Mouse (Mus musculus) bone marrow, adult 2 months (tissue): Measurements from ENCODE around the gene Gm11634. TPM values are rescaled to one million over a fixed set of nuclear protein-coding genes. Genes with fewer than 3 reads are reported as not detected.
"Not testable (repeated sequence)": the region's sequence is repeated elsewhere in the genome, so short reads cannot be mapped to it uniquely, and the experiment has no call there.

Experiments used
- H3K27ac ChIP-seq: fragments of 200-500 bp; 2 replicates; pipeline ENCODE4 v1.5.1; 2012; ENCODE audit warnings: low read depth, mild to moderate bottlenecking, control low read depth, inconsistent platforms, low read length; ENCODE audit not compliant: control insufficient read depth, poor library complexity, insufficient read depth
- H3K4me1 ChIP-seq: fragments of 200-500 bp; 2 replicates; pipeline ENCODE4 v1.6.1; 2011; ENCODE audit warnings: low read length; ENCODE audit not compliant: control insufficient read depth, insufficient read depth
- H3K4me3 ChIP-seq: fragments of 200-500 bp; replicated peaks from 2 replicates; pipeline ENCODE3; 2011; ENCODE audit warnings: mild to moderate bottlenecking, low read depth, low read length, control low read depth; ENCODE audit not compliant: control insufficient read depth
- CTCF ChIP-seq: fragments of 200-500 bp; IDR thresholded peaks from 2 replicates; pipeline ENCODE4 v1.5.1; 2011; ENCODE audit warnings: low read length, control low read depth; ENCODE audit not compliant: control insufficient read depth, insufficient read depth
- POLR2A ChIP-seq: fragments of 200-500 bp; IDR thresholded peaks from 2 replicates; pipeline ENCODE4 v1.6.1; 2011; ENCODE audit warnings: low read depth, mild to moderate bottlenecking, control low read depth, low read length, borderline replicate concordance; ENCODE audit not compliant: control insufficient read depth
- WGBS: fragments of 180-500 bp; shearing (Covaris S2); methylation state at CpG from one replicate; pipeline ENCODE4 v1.1.7; 2018; 5-methylcytosine and 5-hydroxymethylcytosine counted together
- polyA plus RNA-seq: library from polyadenylated mRNA; stranded (reverse); fragments of >200 nt; gene quantifications from 2 replicates; pipeline ENCODE4 v1.2.4, GENCODE M21; 2011; ENCODE audit warnings: low replicate concordance; ENCODE audit not compliant: missing spikeins, insufficient read depth, insufficient read length

Gm11634 gene
- polyA plus RNA-seq, 1 experiment: not detected

GRCm38 (mm10) chr11:101617849-101618248 lies 18.8 kb upstream of the Gm11634 start:
- TF ChIP-seq CTCF (no peak), POLR2A (no peak)
- H3K4me3 ChIP-seq: no peak overlapping the region
- WGBS: 32% methylated on average over 8 of the region's 8 CpGs
- H3K27ac ChIP-seq: no peak overlapping the region
- H3K4me1 ChIP-seq: no peaks in the 10 kb centered on the region; the same call in none of the 2 replicates

- no peak overlapping the region for H3K27ac ChIP-seq
- H3K4me3 ChIP-seq: no peak overlapping the region
- WGBS: 61% methylated on average over 18 of the region's 18 CpGs
- no peaks in the 10 kb centered on the region; the same call in none of the 2 replicates for H3K4me1 ChIP-seq
- TF ChIP-seq CTCF (no peak), POLR2A (no peak)
Measured at GRCm38 (mm10) chr11:101616948-101617767, 18.1 kb upstream of the Gm11634 start.

- Histone ChIP-seq H3K27ac (no peak overlapping the region), H3K4me3 (no peak overlapping the region), H3K4me1 (no peaks in the 10 kb centered on the region; the same call in none of the 2 replicates)
- whole genome bisulfite sequencing: 83% methylated on average over 8 of the region's 8 CpGs
- TF ChIP-seq POLR2A (no peak), CTCF (no peak)
Measured at GRCm38 (mm10) chr11:101616104-101616503, 17.0 kb upstream of the Gm11634 start.

GRCm38 (mm10) chr11:101615380-101615779 lies 16.3 kb upstream of the Gm11634 start:
- 59% methylated on average over 6 of the region's 6 CpGs for WGBS
- Histone ChIP-seq H3K27ac (no peak overlapping the region), H3K4me3 (no peak overlapping the region), H3K4me1 (peaks cover 1% of the 10 kb centered on the region)
- no peak for TF ChIP-seq POLR2A
- TF ChIP-seq CTCF: no peak

GRCm38 (mm10) chr11:101614116-101614515 lies 15.1 kb upstream of the Gm11634 start:
- WGBS: 81% methylated on average over 4 of the region's 4 CpGs
- no peak for TF ChIP-seq CTCF
- no peak overlapping the region for H3K4me3 ChIP-seq
- H3K27ac ChIP-seq: no peak overlapping the region
- H3K4me1 ChIP-seq: peaks cover 1% of the 10 kb centered on the region

- peaks cover 1% of the 10 kb centered on the region for H3K4me1 ChIP-seq
- WGBS: 86% methylated on average over 6 of the region's 6 CpGs
- H3K27ac ChIP-seq: no peak overlapping the region
- H3K4me3 ChIP-seq: no peak overlapping the region
- no peak for TF ChIP-seq POLR2A
- TF ChIP-seq CTCF: no peak
Measured at GRCm38 (mm10) chr11:101613596-101613995, 14.5 kb upstream of the Gm11634 start.

DNA sequence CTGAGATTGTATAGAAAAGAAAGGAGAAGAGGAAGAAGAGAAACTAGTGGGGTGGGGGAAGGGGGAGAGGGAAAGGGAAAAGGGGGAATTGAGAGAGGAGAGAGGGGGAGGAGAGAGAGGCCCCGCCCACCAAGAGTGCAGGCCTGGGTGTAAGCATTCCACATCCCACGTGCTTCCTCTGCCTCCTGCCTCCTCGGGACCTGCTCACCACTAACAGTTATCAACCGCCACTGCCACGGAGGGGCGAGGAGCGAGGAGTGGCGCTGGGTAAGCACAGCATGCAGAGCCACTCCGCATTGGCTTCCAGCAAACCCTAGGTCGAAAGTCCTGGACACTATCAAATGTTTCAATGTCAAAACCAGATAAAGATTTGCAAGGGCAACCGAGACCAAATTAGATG lies 11.4 kb upstream of the Gm11634 start:
- Histone ChIP-seq H3K4me3 (no peak overlapping the region), H3K4me1 (peaks cover 1% of the 10 kb centered on the region), H3K27ac (no peak overlapping the region)
- TF ChIP-seq CTCF: no peak
- no peak for TF ChIP-seq POLR2A
- WGBS: 7% methylated on average over 11 of the region's 11 CpGs

DNA sequence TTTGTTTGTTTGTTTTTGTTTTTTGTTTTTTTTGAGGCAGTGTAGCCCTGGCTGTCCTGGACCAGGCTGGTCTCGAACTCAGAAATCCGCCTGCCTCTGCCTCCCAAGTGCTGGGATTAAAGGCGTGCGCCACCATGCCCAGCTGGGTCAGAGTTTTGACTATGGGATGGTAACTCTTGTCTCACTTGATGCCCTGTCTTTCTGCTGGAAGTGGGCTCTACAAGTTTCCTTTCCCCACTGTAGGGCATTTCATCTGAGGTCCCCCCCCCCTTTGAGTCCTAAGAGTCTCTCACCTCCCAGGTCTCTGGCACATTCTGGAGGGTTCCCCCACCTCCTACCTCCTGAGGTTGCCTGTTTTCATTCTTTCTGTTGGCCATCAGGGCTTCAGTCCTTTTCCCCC lies 8.1 kb upstream of the Gm11634 start:
- not testable (repeated sequence) for H3K27ac ChIP-seq, H3K4me3 ChIP-seq, H3K4me1 ChIP-seq
- 86% methylated on average over 4 of the region's 4 CpGs for WGBS

DNA sequence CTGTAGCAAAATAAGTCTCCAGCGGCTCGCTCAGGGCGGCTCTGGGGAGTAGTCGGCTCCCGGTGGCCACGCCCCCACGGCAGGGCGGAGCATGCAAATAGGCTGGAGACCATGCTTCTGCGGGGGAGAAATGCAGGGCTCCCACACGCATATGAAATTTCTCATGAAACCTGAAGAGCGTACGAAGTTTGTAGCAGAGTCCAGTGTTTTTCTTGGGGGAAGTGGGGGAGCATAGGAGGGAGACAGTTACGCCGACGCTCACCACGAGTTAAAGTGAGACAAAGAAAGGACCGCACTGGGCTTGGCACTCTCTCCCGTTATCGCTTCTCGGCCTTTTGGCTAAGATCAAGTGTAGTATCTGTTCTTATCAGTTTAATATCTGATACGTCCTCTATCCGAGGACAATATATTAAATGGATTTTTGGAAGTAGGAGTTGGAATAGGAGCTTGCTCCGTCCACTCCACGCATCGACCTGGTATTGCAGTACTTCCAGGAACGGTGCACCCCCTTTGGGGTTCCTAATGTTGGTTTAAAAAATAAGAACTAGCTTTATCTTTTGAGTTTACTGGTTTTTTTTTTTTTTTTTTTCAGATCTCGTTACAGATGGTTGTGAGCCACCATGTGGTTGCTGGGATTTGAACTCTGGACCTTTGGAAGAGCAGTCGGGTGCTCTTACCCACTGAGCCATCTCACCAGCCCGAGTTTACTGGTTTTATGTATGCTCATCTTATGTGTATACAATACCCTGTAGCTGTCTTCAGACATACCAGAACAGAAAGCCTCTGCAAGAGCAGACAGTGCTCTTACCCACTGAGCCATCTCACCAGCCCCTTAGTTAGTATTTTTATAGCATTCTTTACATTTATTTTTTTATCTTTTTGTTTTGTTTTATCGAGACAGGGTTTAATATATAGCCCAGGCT lies 5.7 kb upstream of the Gm11634 start:
- not testable (repeated sequence) for H3K4me1 ChIP-seq, H3K27ac ChIP-seq
- H3K4me3 ChIP-seq: peak overlapping the region; percentile 11
- 1% methylated on average over 30 of the region's 30 CpGs for WGBS
